Mouse (Mus musculus): ENCODE measurements at regions not wholly inside any gene's neighbourhood (a gene's known extent, or its start where the extent isn't known, plus 50 kb on each side); places are given as distances from the start of the nearest gene placed in this dataset.
"Not testable (repeated sequence)": the region's sequence is repeated elsewhere in the genome, so short reads cannot be mapped to it uniquely, and the experiment has no call there.

GRCm38 (mm10) chr14:124801589-124801988 lies 124.7 kb upstream of the Fgf14 start:
- not testable (repeated sequence) for DNase-seq (ENCODE audit: low read depth, low spot score)

- DNase-seq (ENCODE audit: low read depth, low spot score), result no peak
Measured at GRCm38 (mm10) chr14:124800421-124800820, 123.5 kb upstream of the Fgf14 start.

- no peak for DNase-seq (ENCODE audit: low read depth, low spot score)
Measured at GRCm38 (mm10) chr14:124775402-124775801, 98.5 kb upstream of the Fgf14 start.

GRCm38 (mm10) chr14:124767996-124768395 lies 91.1 kb upstream of the Fgf14 start:
- no peak for DNase-seq (ENCODE audit: low read depth, low spot score)

GRCm38 (mm10) chr14:124767234-124767633 lies 90.3 kb upstream of the Fgf14 start:
- DNase-seq (ENCODE audit: low read depth, low spot score), result no peak

GRCm38 (mm10) chr14:124742491-124742890 lies 65.6 kb upstream of the Fgf14 start:
- DNase-seq (ENCODE audit: low read depth, low spot score), result peak; percentile 31

All from ES-CJ7 (cell line).